In the genomic region with DNA sequence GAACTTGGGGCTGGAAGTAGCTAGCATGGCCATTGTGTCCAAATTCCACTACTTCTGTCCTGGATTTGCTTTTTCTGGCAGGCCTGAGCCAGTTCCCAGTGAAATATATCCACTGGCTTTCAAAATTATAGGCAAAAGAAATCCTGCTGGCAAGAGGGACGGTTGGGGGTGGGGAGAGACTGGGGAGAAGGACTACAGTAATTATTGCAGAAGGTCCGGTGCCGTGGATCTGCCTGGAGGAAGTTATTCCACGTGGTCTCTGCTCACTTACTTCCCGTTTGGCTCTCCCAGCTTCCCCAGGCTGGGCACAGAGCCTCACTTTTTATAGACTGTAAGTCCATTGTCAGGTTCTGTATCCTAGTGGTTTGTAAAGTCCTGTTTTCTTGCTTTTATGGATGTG, we compare ENCODE assay signal across 9 mouse cellular contexts.
A peak's percentile ranks its signal among the peaks of the same experiment; 100 is the strongest.
DNase-seq lines count a peak whose midpoint lies in the region; ATAC-seq and TF ChIP-seq lines count a peak whose summit lies in the region.
"Had no signal": no experiment of that assay in that cellular context is flagged by ENCODE, and none has a peak within 500 bp of the region (broad histone marks: within the 10 kb centered on the region; RNA-seq: fewer than 3 reads in every experiment).

No protein-coding gene starts in this region.

- intact Hi-C loops in gastrocnemius, postnatal 36 days (cut with DNase I), result no loop called here

- H3K36me3 ChIP-seq in liver, embryonic 11.5 days (ENCODE audit: control insufficient read depth, insufficient read depth, low read length), result no peaks in the 10 kb centered on the region
- no peaks in the 10 kb centered on the region for H3K36me3 ChIP-seq in hindbrain, postnatal 0 days (ENCODE audit: insufficient read depth, low read length)
- no peaks in the 10 kb centered on the region for H3K36me3 ChIP-seq in forebrain, postnatal 0 days (ENCODE audit: insufficient read depth)

- no peak overlapping the region for H3K4me2 ChIP-seq in liver, embryonic 11.5 days
- H3K4me2 ChIP-seq in hindbrain, postnatal 0 days (ENCODE audit: low read depth, low read length), result no peak overlapping the region
- no peak overlapping the region for H3K4me2 ChIP-seq in forebrain, postnatal 0 days (ENCODE audit: low read depth)

- H3K9ac ChIP-seq in liver, embryonic 11.5 days (ENCODE audit: low read depth, low read length), result no peak overlapping the region
- no peak overlapping the region for H3K9ac ChIP-seq in hindbrain, postnatal 0 days (replicated peaks; ENCODE audit: low read length)
- no peak overlapping the region for H3K9ac ChIP-seq in forebrain, postnatal 0 days

- no peak for TF ChIP-seq CTCF in hindbrain, postnatal 0 days (IDR thresholded peaks at IDR 0.05; ENCODE audit: low read depth)
- no peak for TF ChIP-seq CTCF in forebrain, postnatal 0 days (IDR thresholded peaks at IDR 0.05; ENCODE audit: low read depth)

- no peaks in the 10 kb centered on the region for H3K9me3 ChIP-seq in liver, embryonic 11.5 days (ENCODE audit: control insufficient read depth, low read length)
- H3K9me3 ChIP-seq in hindbrain, postnatal 0 days (ENCODE audit: low read length), result no peaks in the 10 kb centered on the region
- H3K9me3 ChIP-seq in forebrain, postnatal 0 days (ENCODE audit: low read length), result no peaks in the 10 kb centered on the region

- no peak for ATAC-seq in liver, embryonic 11.5 days (replicated peaks; ENCODE audit: low FRiP score)
- no peak for ATAC-seq in hindbrain, postnatal 0 days
- ATAC-seq in forebrain, postnatal 0 days, result no peak

- 57% methylated on average over 5 of the region's 5 CpGs for WGBS in liver, embryonic 11.5 days
- 32% methylated on average over 5 of the region's 5 CpGs for WGBS in hindbrain, postnatal 0 days
- WGBS in forebrain, postnatal 0 days, result 63% methylated on average over 5 of the region's 5 CpGs

- H3K4me3 ChIP-seq in liver, embryonic 11.5 days (ENCODE audit: low read depth, low read length), result no peak overlapping the region
- H3K4me3 ChIP-seq in hindbrain, postnatal 0 days (ENCODE audit: low read length), result no peak overlapping the region
- no peak overlapping the region for H3K4me3 ChIP-seq in forebrain, postnatal 0 days (ENCODE audit: low read depth, low read length)

- no peak overlapping the region for H3K27ac ChIP-seq in liver, embryonic 11.5 days (ENCODE audit: low read depth, low read length)
- H3K27ac ChIP-seq in hindbrain, postnatal 0 days, result no peak overlapping the region
- H3K27ac ChIP-seq in forebrain, postnatal 0 days (ENCODE audit: low read depth, low read length), result no peak overlapping the region

- H3K4me1 ChIP-seq in liver, embryonic 11.5 days (replicated peaks; ENCODE audit: control insufficient read depth, insufficient read depth, low read length), result no peaks in the 10 kb centered on the region
- H3K4me1 ChIP-seq in hindbrain, postnatal 0 days (ENCODE audit: insufficient read depth, low read length), result 0 out of 2 replicates have a peak, but pooled peaks cover 7% of the 10 kb centered on the region
- 0 out of 2 replicates have a peak, but pooled peaks cover 8% of the 10 kb centered on the region for H3K4me1 ChIP-seq in forebrain, postnatal 0 days (ENCODE audit: insufficient read depth)

- no peaks in the 10 kb centered on the region for H3K27me3 ChIP-seq in liver, embryonic 11.5 days (replicated peaks; ENCODE audit: control insufficient read depth, insufficient read depth, low read length)
- no peaks in the 10 kb centered on the region for H3K27me3 ChIP-seq in hindbrain, postnatal 0 days (ENCODE audit: insufficient read depth, low read length)
- H3K27me3 ChIP-seq in forebrain, postnatal 0 days (ENCODE audit: insufficient read depth, low read length), result no peaks in the 10 kb centered on the region
- H3K27me3 ChIP-seq: CH12.LX had no signal

- peak; percentile 19 for DNase-seq in liver
- no peak for DNase-seq in liver, embryonic 11.5 days (ENCODE audit: low spot score)
- peak; percentile 44 to 69 for DNase-seq in gastrocnemius, postnatal 36 days
- DNase-seq in kidney, postnatal 4 days, result peak; percentile 78 to 84
- DNase-seq in testis, postnatal 10 days (ENCODE audit: low spot score), result peak; percentile 67
- no peak for DNase-seq in hindbrain, postnatal 0 days (ENCODE audit: low spot score)
- no peak for DNase-seq in spleen, adult 12 weeks (ENCODE audit: low spot score)
- DNase-seq in forebrain, postnatal 0 days, result no peak

Comparison
In these comparisons a context has a peak if more than half of its experiments do, and no peak if none do; other contexts are left out.
1. DNase-seq: peak in liver (single experiment), gastrocnemius, postnatal 36 days (2 of 2), kidney, postnatal 4 days (2 of 2) and testis, postnatal 10 days (single experiment); none in liver, embryonic 11.5 days (single experiment), hindbrain, postnatal 0 days (single experiment), spleen, adult 12 weeks (single experiment) and forebrain, postnatal 0 days (single experiment).